Mouse (Mus musculus): Measurements from ENCODE around the gene 2700081O15Rik. TPM values are rescaled to one million over a fixed set of nuclear protein-coding genes. Genes with fewer than 3 reads are reported as not detected.
"Not testable (repeated sequence)": the region's sequence is repeated elsewhere in the genome, so short reads cannot be mapped to it uniquely, and the experiment has no call there.

Gene 2700081O15Rik
- 5.2 and 5.3 TPM in 2 replicates for polyA plus RNA-seq (2015; fragmentation: Nextera tagmentation; extraction: Ambion mirVana)

DNA sequence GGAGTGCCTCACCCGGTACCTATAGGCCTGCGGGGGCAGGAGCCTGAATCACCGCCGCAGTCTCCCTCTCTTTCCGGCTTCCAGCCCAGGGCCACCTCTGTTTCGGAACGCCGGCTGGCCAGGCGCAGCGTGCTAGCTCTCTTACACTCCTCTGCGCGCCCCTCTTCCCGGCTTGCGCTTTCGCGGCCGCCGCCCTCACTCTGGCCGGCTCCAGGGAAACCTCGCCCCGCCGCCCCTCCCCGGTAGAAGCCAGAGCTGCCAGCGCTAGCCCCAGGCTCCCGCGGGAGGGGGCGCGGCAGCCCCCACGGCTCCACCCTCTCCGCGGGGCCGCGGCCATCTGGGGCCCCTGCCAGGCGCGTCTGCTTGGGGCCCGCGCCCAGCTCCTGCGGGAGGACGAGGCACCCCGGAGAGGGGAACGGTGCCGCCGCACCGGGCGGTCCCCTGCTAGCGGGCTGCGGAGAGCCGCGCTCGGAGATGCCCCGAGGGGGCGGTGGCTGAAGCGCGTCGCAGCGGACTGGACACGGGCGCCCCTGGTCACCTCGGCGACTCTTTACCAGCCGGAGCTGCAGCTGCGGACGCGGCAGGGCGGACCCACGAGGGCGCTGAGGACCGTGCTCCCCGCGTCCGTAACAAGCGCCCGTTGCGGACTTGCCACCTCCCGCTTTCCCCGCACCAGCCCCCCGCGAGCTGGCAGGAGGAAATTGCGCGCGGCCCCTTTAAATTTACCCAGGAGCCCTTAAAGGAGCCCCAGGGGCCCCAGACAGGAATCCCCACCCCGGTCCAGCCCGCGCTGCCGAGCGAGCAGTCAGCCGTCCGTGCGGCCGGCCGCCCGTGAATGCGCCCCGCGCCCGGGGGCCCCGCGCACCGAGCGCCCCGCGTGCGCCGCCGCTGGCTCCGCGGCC is at the start of gene 2700081O15Rik:
2700081O15Rik (plus strand) TSS at position 792 of the 902 bp plus-strand sequence.
- Histone ChIP-seq H3K4me2 (replicated peaks) (peak within 1 kb of the TSS; percentile 88), H3K36me3 (peaks cover 14% of the 10 kb centered on the region), H3K27me3 (replicated peaks) (no peaks in the 10 kb centered on the region), H3K4me1 (replicated peaks) (peaks cover 39% of the 10 kb centered on the region), H3K27ac (peak within 1 kb of the TSS; percentile 93), H3K9ac (peak within 1 kb of the TSS; percentile 84), H3K9me3 (no peaks in the 10 kb centered on the region), H3K4me3 (replicated peaks) (peak within 1 kb of the TSS; percentile 86)
- WGBS, result under 1% methylated on average over 105 of the region's 107 CpGs
- ATAC-seq, result peak; percentile 81

DNA sequence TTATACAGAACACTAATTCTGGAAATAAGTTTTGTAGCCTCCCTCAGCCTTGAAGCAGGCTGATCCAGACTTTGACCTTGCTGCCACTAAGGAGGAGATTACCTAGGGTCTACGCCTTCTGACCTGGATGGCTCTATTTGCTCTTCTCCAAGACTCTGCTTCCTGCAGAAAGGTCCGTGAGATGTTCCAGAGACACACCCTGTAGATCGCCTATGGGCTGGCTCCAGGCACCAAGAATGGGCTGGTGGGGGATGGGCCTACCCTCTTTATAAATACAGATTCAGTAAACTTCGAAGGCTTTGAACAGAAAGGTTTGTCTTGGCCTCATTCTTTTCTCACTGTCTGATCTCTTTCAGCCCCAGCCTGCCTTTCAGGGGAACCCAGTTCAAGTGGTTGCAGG is 48.0 kb upstream of the 2700081O15Rik start:
- H3K4me1 ChIP-seq (replicated peaks); H3K4me3 ChIP-seq (replicated peaks); H3K9ac ChIP-seq; H3K4me2 ChIP-seq (replicated peaks); H3K27ac ChIP-seq; ATAC-seq; H3K9me3 ChIP-seq; H3K27me3 ChIP-seq (replicated peaks): not testable (repeated sequence)
- H3K36me3 ChIP-seq, result peaks cover 41% of the 10 kb centered on the region
- WGBS, result 48% methylated on average over 4 of the region's 4 CpGs

DNA sequence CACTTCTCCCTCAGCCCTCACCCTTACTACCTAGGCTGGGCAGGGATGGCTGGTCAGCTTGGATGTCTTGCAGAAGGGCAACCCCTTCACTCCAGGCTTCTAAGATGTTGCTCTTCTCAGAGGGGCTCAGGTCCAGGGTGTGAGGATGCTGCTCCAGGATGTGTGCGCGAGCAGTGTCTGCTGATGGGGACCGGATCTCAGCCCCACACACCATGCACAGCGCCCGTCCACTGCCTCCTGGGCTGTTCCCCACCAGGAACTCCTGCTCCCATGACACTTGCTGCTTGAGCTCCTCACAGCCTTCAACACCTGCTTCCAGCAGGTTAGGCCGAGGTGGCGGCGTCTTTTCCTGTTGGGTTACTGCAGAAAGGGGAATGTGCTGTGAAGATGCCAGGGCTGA is 42.9 kb upstream of the 2700081O15Rik start:
- Histone ChIP-seq H3K9ac (no peak overlapping the region), H3K4me2 (replicated peaks) (no peak overlapping the region), H3K27ac (no peak overlapping the region), H3K9me3 (no peaks in the 10 kb centered on the region), H3K36me3 (peaks cover 36% of the 10 kb centered on the region), H3K27me3 (replicated peaks) (no peaks in the 10 kb centered on the region), H3K4me3 (replicated peaks) (no peak overlapping the region), H3K4me1 (replicated peaks) (no peaks in the 10 kb centered on the region)
- 96% methylated on average over 8 of the region's 8 CpGs for WGBS
- ATAC-seq, result no peak

DNA sequence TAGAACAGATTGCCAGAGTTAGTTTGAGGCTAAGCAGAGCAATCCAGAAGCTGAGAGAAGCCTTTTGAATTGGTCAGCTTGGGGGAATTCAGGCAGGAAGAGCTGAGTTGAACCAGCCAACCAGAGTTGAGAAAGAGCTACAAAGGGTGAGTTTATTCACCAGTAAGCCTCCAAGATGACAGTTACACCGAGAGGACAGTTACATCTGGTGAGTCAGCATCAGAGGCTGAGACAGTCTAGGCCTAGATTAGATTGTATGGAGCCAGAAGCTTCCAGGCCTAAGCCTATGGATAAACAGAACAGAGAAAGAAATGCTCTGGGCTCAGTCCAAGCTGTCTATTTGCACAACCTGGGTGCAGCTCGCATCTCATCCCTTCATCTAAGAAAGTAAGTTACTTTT is 39.8 kb upstream of the 2700081O15Rik start:
- Histone ChIP-seq H3K4me2 (replicated peaks) (no peak overlapping the region), H3K27ac (no peak overlapping the region), H3K9me3 (no peaks in the 10 kb centered on the region), H3K36me3 (peaks cover 23% of the 10 kb centered on the region), H3K4me1 (replicated peaks) (peaks cover 5% of the 10 kb centered on the region), H3K27me3 (replicated peaks) (no peaks in the 10 kb centered on the region), H3K9ac (no peak overlapping the region), H3K4me3 (replicated peaks) (no peak overlapping the region)
- WGBS, result 72% methylated on average over 2 of the region's 2 CpGs
- no peak for ATAC-seq

DNA sequence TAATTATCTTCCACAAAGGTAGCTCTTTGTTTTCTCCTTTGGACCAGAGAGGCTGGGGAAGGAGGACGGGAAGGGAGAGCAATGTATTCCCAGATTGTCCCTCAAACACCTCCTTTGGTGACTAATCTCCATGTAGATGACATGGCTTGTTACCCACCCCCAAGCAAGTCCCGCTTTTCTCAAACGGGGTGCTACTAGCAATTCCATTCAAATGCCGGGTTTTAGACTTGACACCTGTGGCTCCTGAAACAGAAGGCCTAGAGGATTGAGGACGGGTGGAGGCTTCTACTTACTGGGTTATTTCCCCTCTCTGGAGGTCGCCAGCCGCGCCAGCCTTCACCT is 35.5 kb upstream of the 2700081O15Rik start:
- H3K27ac ChIP-seq, result peak overlapping the region; percentile 90
- H3K4me2 ChIP-seq (replicated peaks), result peak overlapping the region; percentile 77
- peaks cover 14% of the 10 kb centered on the region for H3K4me1 ChIP-seq (replicated peaks)
- no peaks in the 10 kb centered on the region for H3K9me3 ChIP-seq
- no peaks in the 10 kb centered on the region for H3K27me3 ChIP-seq (replicated peaks)
- H3K9ac ChIP-seq, result peak overlapping the region; percentile 95
- H3K4me3 ChIP-seq (replicated peaks), result peak overlapping the region; percentile 88
- 5% methylated on average over 8 of the region's 8 CpGs for WGBS
- no peak for ATAC-seq
- no peaks in the 10 kb centered on the region for H3K36me3 ChIP-seq

DNA sequence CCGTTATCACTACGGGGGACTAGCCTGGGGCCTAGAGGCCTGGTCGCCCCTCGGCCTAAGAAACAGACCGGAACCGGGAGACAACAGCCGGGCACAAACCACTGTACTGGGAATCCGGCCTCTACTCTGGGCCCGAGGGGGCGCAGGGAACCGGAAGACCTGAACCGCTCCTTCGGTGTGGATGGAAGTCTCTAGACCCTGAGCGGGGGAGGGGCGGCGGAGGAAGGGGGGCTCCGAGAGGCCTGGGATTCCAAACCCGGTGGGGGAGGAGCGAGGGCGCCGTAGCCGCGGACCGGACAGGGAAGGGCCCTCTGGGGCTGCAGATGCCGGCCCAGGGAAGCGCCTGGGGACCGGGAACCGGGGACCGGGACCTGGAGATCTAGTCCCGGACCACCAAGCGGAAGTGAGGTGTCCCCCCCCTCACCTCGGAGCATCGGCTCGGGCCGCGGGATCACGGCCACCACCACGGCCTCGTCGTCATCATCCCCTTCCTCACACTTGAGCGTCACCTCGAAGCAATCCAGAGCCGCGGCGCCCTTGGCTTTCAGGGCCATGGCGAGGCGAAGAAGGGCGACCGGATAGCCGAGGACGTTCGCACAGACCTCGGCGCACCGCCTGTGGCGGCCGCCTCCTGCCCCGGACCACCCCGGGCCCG is 35.0 kb upstream of the 2700081O15Rik start:
- peak; percentile 66 for ATAC-seq
- Histone ChIP-seq H3K27me3 (replicated peaks) (no peaks in the 10 kb centered on the region), H3K9ac (peak overlapping the region; percentile 95), H3K9me3 (no peaks in the 10 kb centered on the region), H3K4me3 (replicated peaks) (peak overlapping the region; percentile 88), H3K36me3 (no peaks in the 10 kb centered on the region), H3K4me1 (replicated peaks) (peaks cover 14% of the 10 kb centered on the region), H3K4me2 (replicated peaks) (peak overlapping the region; percentile 77), H3K27ac (peak overlapping the region; percentile 90)
- under 1% methylated on average over 60 of the region's 60 CpGs for WGBS

DNA sequence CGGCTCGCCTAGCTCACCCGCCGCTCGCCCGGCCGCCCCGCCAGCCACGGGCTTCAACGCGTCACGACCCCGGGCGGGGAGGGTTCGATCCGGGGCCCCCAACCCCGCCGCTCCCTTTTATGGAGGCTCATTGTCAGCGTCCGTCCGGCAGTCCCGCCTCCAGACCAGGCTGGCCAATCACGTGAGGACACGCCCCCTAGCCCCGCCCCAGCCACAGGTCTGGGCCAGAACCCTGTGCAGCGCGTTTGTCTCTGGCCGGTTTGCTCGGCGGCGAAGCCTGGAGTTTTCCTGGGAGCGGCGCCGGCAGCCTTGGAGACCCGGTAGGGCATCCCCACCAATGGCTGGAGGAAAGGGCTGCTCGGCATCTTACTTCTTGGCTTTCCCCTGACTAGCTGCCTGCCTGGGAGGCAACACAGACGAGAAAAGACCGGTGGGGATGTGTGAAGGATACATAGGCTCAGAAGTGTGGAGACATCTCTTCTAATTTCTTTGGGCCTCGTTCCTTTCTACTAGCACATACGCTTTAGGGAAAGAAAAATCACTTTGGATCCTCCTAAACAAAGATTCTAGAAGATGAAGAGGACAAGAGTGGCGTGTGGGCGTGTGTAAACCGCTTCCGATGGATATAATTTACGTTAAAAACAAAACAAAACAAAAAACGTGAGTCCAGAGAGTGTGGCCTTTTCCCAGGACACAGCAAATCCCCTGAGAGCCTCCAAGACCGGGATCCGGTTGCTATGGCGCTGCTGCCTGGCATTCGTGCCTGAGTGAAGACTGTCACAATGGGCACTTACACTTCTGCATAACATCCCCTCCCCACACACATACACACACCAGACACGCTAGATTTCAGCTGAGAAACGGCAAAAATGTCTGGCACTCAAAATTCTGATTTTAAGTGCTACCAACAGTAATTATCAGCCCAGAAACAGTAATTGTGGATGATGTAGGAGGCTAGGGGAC is 34.2 kb upstream of the 2700081O15Rik start, which contains the start of gene Spindoc:
Spindoc (minus strand) TSS at position 92 of the 963 bp plus-strand sequence.
- Histone ChIP-seq H3K36me3 (no peaks in the 10 kb centered on the region), H3K27ac (peak within 1 kb of the TSS; percentile 90), H3K27me3 (replicated peaks) (no peaks in the 10 kb centered on the region), H3K4me2 (replicated peaks) (peak within 1 kb of the TSS; percentile 77), H3K4me3 (replicated peaks) (peak within 1 kb of the TSS; percentile 88), H3K9me3 (no peaks in the 10 kb centered on the region), H3K9ac (peak within 1 kb of the TSS; percentile 95), H3K4me1 (replicated peaks) (peaks cover 14% of the 10 kb centered on the region)
- 2% methylated on average over 52 of the region's 52 CpGs for WGBS
- ATAC-seq, result peak; percentile 100

DNA sequence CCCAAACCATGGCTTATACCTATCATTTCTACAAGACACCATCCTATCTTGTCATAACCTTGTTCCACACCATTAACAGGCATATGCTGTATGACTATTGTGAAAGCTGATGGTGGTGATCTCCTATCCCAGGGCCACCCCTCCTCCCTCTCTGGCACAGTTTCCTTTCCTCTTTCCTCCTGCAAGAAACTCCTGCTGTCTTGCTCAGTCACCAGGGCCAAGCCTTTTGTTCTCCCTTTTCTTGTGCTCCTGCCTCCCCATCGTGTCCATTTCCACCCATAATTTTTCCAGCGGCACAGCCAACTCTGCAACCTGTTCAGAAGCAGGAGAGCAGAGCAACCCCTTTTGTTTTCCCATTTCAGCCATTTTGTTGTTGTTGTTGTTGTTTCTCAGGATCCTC is 31.4 kb upstream of the 2700081O15Rik start:
- peaks cover 14% of the 10 kb centered on the region for H3K4me1 ChIP-seq (replicated peaks)

DNA sequence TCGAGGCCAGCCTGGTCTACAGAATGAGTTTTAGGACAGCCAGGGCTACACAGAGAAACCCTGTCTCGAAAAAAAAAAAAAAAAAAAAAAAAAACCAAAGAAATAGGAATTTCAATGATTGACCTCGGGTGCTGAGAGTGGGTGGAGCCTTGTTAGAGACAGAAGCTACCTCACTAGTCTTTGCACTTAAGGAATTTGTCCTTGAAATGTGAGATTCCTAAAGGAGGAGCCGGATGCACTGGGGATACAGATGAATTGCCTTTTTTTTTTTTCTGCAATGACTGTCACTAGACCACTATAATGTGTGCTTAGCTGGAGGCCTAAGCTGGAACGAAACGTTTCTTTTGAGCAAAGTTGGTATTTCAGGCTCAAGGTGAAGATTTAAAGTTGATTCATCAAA is 28.9 kb upstream of the 2700081O15Rik start:
- no peaks in the 10 kb centered on the region for H3K27me3 ChIP-seq (replicated peaks)
- H3K4me2 ChIP-seq (replicated peaks), result no peak overlapping the region
- H3K36me3 ChIP-seq, result no peaks in the 10 kb centered on the region
- no peak overlapping the region for H3K27ac ChIP-seq
- 82% methylated on average over 6 of the region's 6 CpGs for WGBS
- H3K4me1 ChIP-seq (replicated peaks), result peaks cover 8% of the 10 kb centered on the region
- no peak overlapping the region for H3K4me3 ChIP-seq (replicated peaks)
- no peak overlapping the region for H3K9ac ChIP-seq
- no peak for ATAC-seq
- no peaks in the 10 kb centered on the region for H3K9me3 ChIP-seq

More for the DNA sequence above, 31.4 kb upstream of the 2700081O15Rik start:
- Histone ChIP-seq H3K36me3 (no peaks in the 10 kb centered on the region), H3K4me3 (replicated peaks) (no peak overlapping the region), H3K4me2 (replicated peaks) (no peak overlapping the region), H3K9ac (no peak overlapping the region), H3K9me3 (no peaks in the 10 kb centered on the region), H3K27me3 (replicated peaks) (no peaks in the 10 kb centered on the region), H3K27ac (no peak overlapping the region)
- no peak for ATAC-seq
- WGBS, result 76% methylated on average over 2 of the region's 2 CpGs

DNA sequence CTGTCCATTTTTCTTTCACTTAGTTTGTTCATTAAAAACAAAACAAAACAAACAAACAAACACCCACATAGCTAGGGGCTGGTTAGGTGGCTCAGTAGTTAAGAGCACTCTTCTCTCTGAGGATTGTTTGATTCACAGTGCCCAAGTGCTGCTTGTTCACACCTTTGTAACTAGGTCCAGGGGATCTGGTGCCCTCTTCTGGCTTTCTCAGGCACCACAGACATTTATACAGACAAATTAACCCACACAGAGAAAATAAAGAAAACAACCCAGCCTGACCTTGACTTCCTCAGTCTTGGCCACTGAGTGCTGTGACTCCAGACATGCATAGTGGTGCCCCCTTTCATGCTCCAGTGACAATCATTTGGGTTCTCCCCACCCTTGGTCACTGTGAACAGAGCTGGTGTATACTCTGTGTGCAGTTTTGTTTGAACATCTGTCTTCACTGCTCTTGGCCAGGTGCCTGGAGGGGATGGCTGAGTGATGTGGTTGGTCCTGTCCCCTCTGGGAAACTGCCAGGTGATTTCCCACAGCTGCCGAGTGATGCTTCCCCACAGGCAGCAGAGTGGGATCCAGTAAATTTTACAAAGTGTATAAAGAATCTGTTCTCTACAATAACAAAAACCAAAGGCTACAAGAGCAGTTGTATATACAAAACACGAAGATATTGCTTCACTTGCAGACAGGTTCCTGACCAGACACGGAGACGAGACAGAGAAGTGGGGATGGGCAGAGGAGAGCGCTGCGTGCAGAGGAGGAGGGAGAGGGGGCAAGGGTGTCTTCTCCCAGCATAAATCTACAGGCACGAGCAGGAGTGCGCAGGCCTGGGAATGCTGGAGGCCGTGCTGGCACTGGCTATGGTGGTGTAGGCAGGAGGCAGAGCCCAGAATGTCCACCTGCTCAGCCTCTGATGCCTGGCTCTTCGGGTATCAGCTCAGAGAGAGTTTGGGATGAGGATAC is 20.3 kb upstream of the 2700081O15Rik start:
- WGBS, result 33% methylated on average over 10 of the region's 10 CpGs

DNA sequence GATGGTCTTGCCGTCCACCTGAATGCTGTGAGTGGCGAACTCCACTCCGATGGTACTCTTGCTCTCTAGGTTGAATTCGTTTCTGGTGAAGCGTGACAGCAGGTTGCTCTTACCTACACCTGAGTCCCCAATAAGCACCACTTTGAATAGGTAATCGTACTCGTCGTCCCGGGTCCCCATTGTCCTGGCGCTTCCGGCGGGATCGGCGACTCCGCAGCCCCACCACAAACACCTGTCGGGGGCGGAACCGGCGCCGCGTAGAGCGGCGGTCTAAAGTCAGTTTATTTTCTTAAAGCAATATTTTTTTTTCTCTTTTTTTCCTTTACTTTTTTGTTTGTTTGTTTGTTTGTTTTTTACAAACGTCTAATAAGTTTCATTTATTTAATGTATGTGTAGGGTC is 18.5 kb upstream of the 2700081O15Rik start:
- not testable (repeated sequence) for H3K4me1 ChIP-seq (replicated peaks); H3K27ac ChIP-seq; ATAC-seq; H3K27me3 ChIP-seq (replicated peaks); H3K36me3 ChIP-seq; H3K4me3 ChIP-seq (replicated peaks); H3K9ac ChIP-seq; H3K9me3 ChIP-seq
- H3K4me2 ChIP-seq (replicated peaks), result 0 out of 2 replicates have a peak overlapping the region, but pooled peaks have one; percentile 28
- WGBS, result 36% methylated on average over 24 of the region's 24 CpGs

More for the DNA sequence above, 20.3 kb upstream of the 2700081O15Rik start:
- H3K27ac ChIP-seq; H3K4me3 ChIP-seq (replicated peaks); H3K36me3 ChIP-seq; H3K4me2 ChIP-seq (replicated peaks); H3K27me3 ChIP-seq (replicated peaks); H3K4me1 ChIP-seq (replicated peaks); H3K9me3 ChIP-seq; H3K9ac ChIP-seq: not testable (repeated sequence)
- ATAC-seq, result peak; percentile 76

All from intestine, embryonic 15.5 days (tissue).